Mouse (Mus musculus) lung, embryonic 14.5 days (tissue): Measurements from ENCODE around the gene Lpo. TPM values are rescaled to one million over a fixed set of nuclear protein-coding genes. Genes with fewer than 3 reads are reported as not detected.
A peak's percentile ranks its signal among the peaks of the same experiment; 100 is the strongest.

Source experiments
- ATAC-seq: fragments of 200-750 bp; cut with Nextera tagmentation; 2 replicates; pipeline ENCODE4 v1.8.0; 2017; ENCODE audit warnings: mild to moderate bottlenecking, moderate TSS enrichment, moderate library complexity; ENCODE audit not compliant: insufficient read depth
- DNase-seq: peaks from one replicate; pipeline ENCODE4 v3.0.0-alpha.2; 2015
- H3K27ac ChIP-seq: fragments of 300-500 bp; sonication (generic); 2 replicates; pipeline ENCODE4 v1.5.1; 2014; ENCODE audit warnings: low read depth, mild to moderate bottlenecking, moderate library complexity
- H3K27me3 ChIP-seq: fragments of 300-500 bp; sonication (generic); 2 replicates; pipeline ENCODE4 v1.6.1; 2014; ENCODE audit warnings: low read length, control low read depth; ENCODE audit not compliant: insufficient read depth
- H3K36me3 ChIP-seq: fragments of 300-500 bp; sonication (generic); 2 replicates; pipeline ENCODE4 v1.6.1; 2014; ENCODE audit warnings: control low read depth; ENCODE audit not compliant: insufficient read depth
- H3K4me1 ChIP-seq: fragments of 300-500 bp; sonication (generic); 2 replicates; pipeline ENCODE4 v1.6.1; 2014; ENCODE audit warnings: antibody characterized with exemption, control low read depth; ENCODE audit not compliant: insufficient read depth
- H3K4me2 ChIP-seq: fragments of 300-500 bp; sonication (generic); 2 replicates; pipeline ENCODE4 v1.6.1; 2014; ENCODE audit warnings: mild to moderate bottlenecking
- H3K4me3 ChIP-seq: fragments of 300-500 bp; sonication (generic); 2 replicates; pipeline ENCODE4 v1.5.1; 2014; ENCODE audit warnings: low read depth, low read length
- H3K9ac ChIP-seq: fragments of 300-500 bp; sonication (generic); 2 replicates; pipeline ENCODE4 v1.6.1; 2014
- H3K9me3 ChIP-seq: fragments of 300-500 bp; sonication (generic); 2 replicates; pipeline ENCODE4 v1.6.1; 2016; ENCODE audit warnings: low read depth, low read length, control low read depth
- CTCF ChIP-seq: IDR thresholded peaks from 2 replicates; pipeline ENCODE4 v1.5.1; 2016; ENCODE audit warnings: antibody characterized with exemption, low read depth
- WGBS: fragments of 180-500 bp; shearing (Covaris S2); extraction: QIAGEN DNeasy Blood & Tissue Kit; methylation state at CpG from one replicate; pipeline ENCODE4 v1.1.7; 2014; 5-methylcytosine and 5-hydroxymethylcytosine counted together
- polyA plus RNA-seq: library from polyadenylated mRNA; unstranded; fragments of >200 nt; fragmentation: Nextera tagmentation; extraction: Ambion mirVana; gene quantifications from 2 replicates; pipeline ENCODE4 v1.2.1, GENCODE M21; 2014

The Lpo gene
- polyA plus RNA-seq, 1 experiment from 2014 or later: not detected

DNA sequence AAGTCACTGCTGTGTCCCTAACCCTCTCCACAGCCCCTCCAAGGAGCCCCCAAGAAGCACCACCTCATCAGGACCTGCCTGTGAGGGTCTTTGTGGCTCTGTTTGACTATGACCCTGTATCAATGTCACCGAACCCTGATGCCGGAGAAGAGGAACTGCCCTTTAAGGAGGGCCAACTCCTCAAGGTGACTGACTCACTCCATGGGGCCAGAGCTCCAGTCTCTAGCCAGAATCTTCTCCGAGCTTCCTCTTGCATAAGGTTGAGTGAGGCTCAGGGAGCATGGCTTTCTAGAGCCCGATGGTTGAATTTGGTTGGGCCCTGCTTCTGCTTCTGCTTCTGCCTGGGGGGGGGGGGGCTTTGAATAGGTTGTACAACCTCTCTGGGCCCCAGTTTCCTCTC is 48.7 kb downstream of the Lpo start:
- Histone ChIP-seq H3K27me3 (no peaks in the 10 kb centered on the region), H3K27ac (no peak overlapping the region), H3K9ac (no peak overlapping the region), H3K4me3 (no peak overlapping the region), H3K36me3 (no peaks in the 10 kb centered on the region), H3K9me3 (no peaks in the 10 kb centered on the region), H3K4me2 (no peak overlapping the region), H3K4me1 (peaks cover 3% of the 10 kb centered on the region; the same call in 1 of the 2 replicates)
- ATAC-seq (no peak), DNase-seq (no peak)
- 78% methylated on average over 4 of the region's 4 CpGs for WGBS
- TF ChIP-seq CTCF: no peak

DNA sequence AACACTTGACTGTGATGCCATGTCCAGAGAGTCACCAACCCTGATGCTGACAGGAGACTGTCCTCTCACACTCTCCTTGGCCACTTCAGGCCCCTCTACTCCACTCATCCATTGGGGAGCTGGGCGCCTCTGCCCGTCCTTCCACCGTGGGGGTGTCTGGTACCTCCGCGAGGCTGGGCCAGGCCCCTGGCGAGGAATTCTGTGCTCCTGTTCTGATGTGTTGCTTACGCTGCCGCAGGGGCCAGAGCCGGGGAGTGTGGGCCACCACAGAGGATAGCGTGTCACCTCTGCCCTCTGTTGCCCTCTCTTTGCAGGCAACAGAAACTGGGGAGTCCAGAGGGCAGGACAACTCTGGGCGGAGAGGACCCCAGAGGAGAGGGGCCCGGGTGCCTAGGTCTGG is 49.2 kb downstream of the Lpo start:
- Histone ChIP-seq H3K4me1 (peaks cover 3% of the 10 kb centered on the region; the same call in 1 of the 2 replicates), H3K27ac (no peak overlapping the region), H3K9me3 (no peaks in the 10 kb centered on the region), H3K27me3 (no peaks in the 10 kb centered on the region), H3K4me2 (peak overlapping the region; percentile 87), H3K9ac (peak overlapping the region; percentile 62), H3K4me3 (peak overlapping the region; percentile 42), H3K36me3 (no peaks in the 10 kb centered on the region)
- DNase-seq: no peak
- peak; percentile 36 for ATAC-seq
- no peak for TF ChIP-seq CTCF
- 33% methylated on average over 12 of the region's 12 CpGs for WGBS

DNA sequence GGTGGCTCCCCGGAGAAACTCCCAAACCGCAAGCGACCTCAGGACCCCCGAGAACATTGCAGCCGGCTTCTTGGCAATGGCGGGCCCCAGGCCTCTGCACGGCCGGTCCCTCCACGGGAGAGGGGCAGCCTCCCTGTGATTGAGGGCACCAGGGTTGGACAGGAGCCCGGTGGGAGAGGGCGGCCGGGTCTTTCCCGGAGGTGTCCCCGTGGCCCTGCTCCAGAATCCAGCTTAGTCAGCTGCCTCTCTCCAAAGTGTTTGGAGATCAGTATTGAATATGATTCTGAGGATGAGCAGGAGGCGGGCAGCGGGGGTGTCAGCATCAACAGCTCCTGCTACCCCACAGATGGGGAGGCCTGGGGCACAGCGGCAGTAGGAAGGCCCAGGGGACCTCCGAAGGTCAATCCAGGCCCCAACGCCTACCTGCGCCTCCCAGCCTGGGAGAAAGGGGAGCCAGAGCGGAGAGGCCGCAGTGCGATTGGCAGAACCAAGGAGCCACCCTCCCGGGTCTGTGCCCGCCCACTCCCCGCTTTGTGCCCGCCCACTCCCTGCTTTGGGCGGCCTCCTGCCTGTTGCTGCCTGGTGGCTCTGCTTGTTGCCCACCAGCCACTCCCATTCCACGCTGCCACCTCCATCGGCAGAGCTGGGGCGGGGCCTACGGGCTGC is 49.9 kb downstream of the Lpo start:
- TF ChIP-seq CTCF: no peak
- Histone ChIP-seq H3K4me3 (peak overlapping the region; percentile 42), H3K4me1 (peaks cover 3% of the 10 kb centered on the region; the same call in 1 of the 2 replicates), H3K9ac (peak overlapping the region; percentile 62), H3K9me3 (no peaks in the 10 kb centered on the region), H3K36me3 (no peaks in the 10 kb centered on the region), H3K27ac (no peak overlapping the region), H3K4me2 (peak overlapping the region; percentile 87), H3K27me3 (no peaks in the 10 kb centered on the region)
- ATAC-seq: peak; percentile 94
- peak; percentile 88 for DNase-seq
- WGBS: 7% methylated on average over 29 of the region's 32 CpGs

DNA sequence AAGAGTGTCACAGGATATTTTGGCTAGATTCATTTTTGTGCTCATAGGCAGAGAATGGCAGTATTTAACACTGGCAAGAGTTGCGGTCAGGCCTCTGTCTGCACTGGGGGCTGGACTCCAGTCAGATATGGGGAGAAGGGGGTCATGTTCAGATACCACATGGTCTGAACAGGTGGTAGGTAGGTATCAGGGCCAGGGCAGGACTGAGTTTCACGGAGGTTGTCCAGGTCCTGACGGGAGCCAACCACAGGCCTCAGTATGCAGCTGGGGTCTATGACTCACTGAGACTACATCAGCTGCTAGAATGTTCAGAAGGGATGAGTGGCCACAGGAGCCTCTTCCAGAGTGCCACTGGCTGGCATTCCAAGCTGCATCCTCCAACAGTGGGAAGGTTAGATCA is 55.7 kb downstream of the Lpo start:
- no peak for ATAC-seq

DNA sequence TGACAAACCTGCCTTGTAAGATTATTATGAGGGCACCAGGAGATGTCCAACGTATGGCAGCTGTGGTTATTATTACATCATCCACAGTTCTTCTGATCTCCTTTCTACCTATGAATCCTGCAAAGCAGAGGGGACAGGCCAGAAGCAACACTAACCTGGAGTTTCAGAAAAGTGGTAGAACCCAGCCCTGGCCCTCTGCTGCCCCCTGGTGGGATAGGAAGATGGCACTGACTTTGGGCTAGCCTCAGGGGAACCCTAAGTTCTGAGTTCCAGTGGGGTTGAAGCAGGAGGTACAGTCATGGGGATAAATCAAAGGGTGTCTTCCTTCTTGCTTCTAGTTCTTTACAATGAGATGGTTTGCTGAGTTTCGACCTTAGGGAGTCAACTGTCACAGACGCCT is 57.1 kb downstream of the Lpo start:
- peak; percentile 90 for TF ChIP-seq CTCF
- no peak overlapping the region for H3K27ac ChIP-seq
- ATAC-seq (no peak), DNase-seq (peak; percentile 78)
- H3K4me2 ChIP-seq: no peak overlapping the region
- no peaks in the 10 kb centered on the region for H3K4me1 ChIP-seq
- H3K36me3 ChIP-seq: no peaks in the 10 kb centered on the region
- no peaks in the 10 kb centered on the region for H3K9me3 ChIP-seq
- peaks cover 10% of the 10 kb centered on the region for H3K27me3 ChIP-seq
- WGBS: 52% methylated on average over 3 of the region's 3 CpGs
- H3K4me3 ChIP-seq: no peak overlapping the region
- no peak overlapping the region for H3K9ac ChIP-seq

More for the DNA sequence above, 55.7 kb downstream of the Lpo start:
- Histone ChIP-seq H3K9me3 (no peaks in the 10 kb centered on the region), H3K4me2 (no peak overlapping the region), H3K9ac (no peak overlapping the region), H3K27me3 (no peaks in the 10 kb centered on the region), H3K4me3 (no peak overlapping the region), H3K4me1 (no peaks in the 10 kb centered on the region), H3K36me3 (no peaks in the 10 kb centered on the region), H3K27ac (no peak overlapping the region)
- DNase-seq: no peak
- TF ChIP-seq CTCF: no peak
- WGBS: 87% methylated on average over 3 of the region's 3 CpGs

DNA sequence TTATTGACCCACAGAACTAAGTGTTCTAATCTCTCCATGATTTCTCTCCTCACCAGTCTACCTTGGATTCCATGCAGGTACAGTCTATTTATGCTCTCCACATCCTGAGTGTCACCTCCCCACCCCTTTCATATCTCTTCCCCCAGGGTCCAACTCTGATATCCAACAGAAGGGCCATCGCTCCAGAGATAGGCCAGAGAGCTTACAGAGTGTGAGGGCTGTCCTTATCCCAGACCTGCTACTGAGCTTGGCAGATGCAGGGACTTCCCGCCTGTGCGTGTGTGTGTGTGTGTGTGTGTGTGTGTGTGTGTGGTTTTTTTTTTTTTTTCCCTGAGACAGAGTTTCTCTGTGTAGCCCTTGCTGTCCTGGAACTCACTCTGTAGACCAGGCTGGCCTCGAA is 59.3 kb downstream of the Lpo start:
- ATAC-seq: no peak
- no peak for DNase-seq

DNA sequence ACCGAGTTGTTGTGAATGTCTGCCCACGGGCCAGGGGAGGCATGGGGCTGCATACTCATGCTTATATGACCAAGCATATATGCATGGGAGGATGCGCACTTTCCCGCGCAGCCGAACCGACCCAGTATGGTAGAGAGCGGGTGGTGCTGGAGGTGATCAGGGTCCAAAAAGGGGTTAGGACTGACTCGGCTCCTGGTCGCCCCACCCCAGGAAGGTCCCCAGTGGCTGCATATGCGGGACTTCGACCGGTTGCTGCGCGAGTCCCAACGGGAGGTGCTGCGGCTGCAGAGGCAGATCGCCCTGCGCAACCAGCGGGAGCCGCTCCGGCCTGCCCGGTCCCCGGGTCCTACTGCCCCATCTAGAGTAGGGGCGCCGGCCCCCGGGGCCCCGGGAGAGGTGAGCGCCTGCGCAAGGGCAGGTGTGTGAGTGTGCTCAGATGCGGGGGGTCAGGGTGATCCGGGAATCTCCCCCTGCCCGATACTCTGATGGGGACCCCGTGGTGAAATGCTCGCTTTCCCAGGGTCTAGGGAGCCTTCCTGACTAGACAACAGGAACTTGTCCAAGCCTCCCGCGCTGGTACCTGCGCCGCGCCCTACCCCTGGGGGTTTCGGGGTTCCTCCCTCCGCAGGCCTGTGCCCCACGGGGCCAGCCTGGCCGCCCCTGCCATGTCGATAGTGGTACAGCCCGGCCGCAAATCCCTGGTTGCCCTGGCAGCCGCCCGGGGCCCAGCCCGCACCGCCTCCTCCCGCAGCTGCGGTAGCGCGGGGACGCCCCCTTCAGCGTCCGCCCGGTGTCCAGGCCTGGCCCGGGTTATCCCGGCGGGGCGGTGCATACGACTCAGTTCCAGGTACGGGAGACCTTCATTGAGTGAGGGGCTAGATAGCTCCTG is 63.9 kb downstream of the Lpo start:
- under 1% methylated on average over 65 of the region's 65 CpGs for WGBS
- Histone ChIP-seq H3K27ac (no peak overlapping the region), H3K4me3 (peak overlapping the region; percentile 49), H3K36me3 (no peaks in the 10 kb centered on the region), H3K4me1 (0 out of 2 replicates have a peak, but pooled peaks cover 4% of the 10 kb centered on the region), H3K27me3 (peaks cover 76% of the 10 kb centered on the region), H3K9ac (peak overlapping the region; percentile 53), H3K9me3 (no peaks in the 10 kb centered on the region), H3K4me2 (peak overlapping the region; percentile 93)
- no peak for TF ChIP-seq CTCF
- DNase-seq: peak; percentile 27
- peak; percentile 55 for ATAC-seq

More for the DNA sequence above, 59.3 kb downstream of the Lpo start:
- 87% methylated on average over 4 of the region's 4 CpGs for WGBS
- no peak overlapping the region for H3K4me3 ChIP-seq
- H3K9me3 ChIP-seq: no peaks in the 10 kb centered on the region
- no peak overlapping the region for H3K27ac ChIP-seq
- no peak overlapping the region for H3K9ac ChIP-seq
- H3K36me3 ChIP-seq: no peaks in the 10 kb centered on the region
- H3K4me1 ChIP-seq: 0 out of 2 replicates have a peak, but pooled peaks cover 1% of the 10 kb centered on the region
- no peak for TF ChIP-seq CTCF
- peaks cover 32% of the 10 kb centered on the region for H3K27me3 ChIP-seq
- H3K4me2 ChIP-seq: no peak overlapping the region
